Mouse (Mus musculus) forebrain, embryonic 15.5 days (tissue): ENCODE data around the gene Pemt. TPM values are rescaled to one million over a fixed set of nuclear protein-coding genes. Genes with fewer than 3 reads are reported as not detected.

Experiments
- ATAC-seq: fragments of 200-750 bp; cut with Nextera tagmentation; replicated peaks from 2 replicates; pipeline ENCODE4 v1.8.0; 2017; ENCODE audit warnings: mild to moderate bottlenecking, moderate TSS enrichment, moderate library complexity
- H3K27ac ChIP-seq: fragments of 300-500 bp; sonication (generic); replicated peaks from 2 replicates; pipeline ENCODE4 v1.5.1; 2015; ENCODE audit warnings: mild to moderate bottlenecking, inconsistent platforms
- H3K27me3 ChIP-seq: fragments of 300-500 bp; sonication (generic); 2 replicates; pipeline ENCODE4 v1.6.1; 2015; ENCODE audit warnings: inconsistent platforms
- H3K36me3 ChIP-seq: fragments of 300-500 bp; sonication (generic); 2 replicates; pipeline ENCODE4 v1.6.1; 2015; ENCODE audit warnings: mild to moderate bottlenecking, inconsistent platforms
- H3K4me1 ChIP-seq: fragments of 300-500 bp; sonication (generic); 2 replicates; pipeline ENCODE4 v1.6.1; 2015; ENCODE audit warnings: inconsistent platforms
- H3K4me2 ChIP-seq: fragments of 300-500 bp; sonication (generic); replicated peaks from 2 replicates; pipeline ENCODE4 v1.6.1; 2015; ENCODE audit warnings: mild to moderate bottlenecking, inconsistent platforms
- H3K4me3 ChIP-seq: fragments of 300-500 bp; sonication (generic); 2 replicates; pipeline ENCODE4 v1.5.1; 2015; ENCODE audit warnings: mild to moderate bottlenecking, inconsistent platforms
- H3K9ac ChIP-seq: fragments of 300-500 bp; sonication (generic); replicated peaks from 2 replicates; pipeline ENCODE4 v1.6.1; 2015; ENCODE audit warnings: mild to moderate bottlenecking, inconsistent platforms
- H3K9me3 ChIP-seq: fragments of 300-500 bp; sonication (generic); 2 replicates; pipeline ENCODE4 v1.6.1; 2016; ENCODE audit warnings: inconsistent platforms
- WGBS: fragments of 180-500 bp; shearing (Covaris S2); methylation state at CpG from one replicate; pipeline ENCODE4 v1.1.7; 2015; ENCODE audit warnings: mixed read lengths; 5-methylcytosine and 5-hydroxymethylcytosine counted together
- polyA plus RNA-seq: library from polyadenylated mRNA; unstranded; fragments of >200 nt; fragmentation: Nextera tagmentation; extraction: Ambion mirVana; gene quantifications from 2 replicates; pipeline ENCODE4 v1.2.1, GENCODE M21; 2015

Pemt gene
- polyA plus RNA-seq, 1 experiment from 2014 or later: 5.5 TPM

GRCm38 (mm10) chr11:59975241-59975640, 71.0 kb downstream of the Pemt start:
- no peak overlapping the region for H3K4me3 ChIP-seq

DNA sequence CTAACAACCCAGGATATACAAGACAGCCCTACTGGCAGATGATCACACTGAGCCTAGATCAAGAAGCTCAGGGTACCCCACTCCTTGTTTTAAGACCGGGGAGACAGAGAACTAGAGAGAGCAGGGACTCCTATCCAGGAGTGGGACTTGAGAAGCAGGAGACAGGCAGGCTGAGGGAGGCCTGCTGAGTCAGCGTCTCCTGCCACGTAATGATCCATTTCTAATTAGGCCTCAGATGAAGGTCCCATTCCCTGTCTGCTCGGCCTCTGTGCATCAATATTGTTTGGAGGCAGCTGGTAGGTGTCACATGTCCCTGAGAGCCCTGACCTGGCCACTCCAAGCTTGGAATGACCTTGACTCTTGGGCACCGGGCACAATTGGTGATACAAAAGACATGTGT, 72.9 kb downstream of the Pemt start:
- Histone ChIP-seq H3K36me3 (no peaks in the 10 kb centered on the region), H3K4me1 (no peaks in the 10 kb centered on the region), H3K27ac (no peak overlapping the region), H3K9me3 (no peaks in the 10 kb centered on the region), H3K9ac (no peak overlapping the region), H3K27me3 (no peaks in the 10 kb centered on the region), H3K4me3 (no peak overlapping the region), H3K4me2 (no peak overlapping the region)
- 75% methylated on average over 5 of the region's 5 CpGs for WGBS
- ATAC-seq: no peak

More at GRCm38 (mm10) chr11:59975241-59975640, 71.0 kb downstream of the Pemt start:
- 17% methylated on average over 10 of the region's 10 CpGs for WGBS
- Histone ChIP-seq H3K9me3 (no peaks in the 10 kb centered on the region), H3K9ac (no peak overlapping the region), H3K27me3 (no peaks in the 10 kb centered on the region), H3K4me1 (no peaks in the 10 kb centered on the region), H3K27ac (no peak overlapping the region), H3K36me3 (no peaks in the 10 kb centered on the region), H3K4me2 (no peak overlapping the region)
- no peak for ATAC-seq

DNA sequence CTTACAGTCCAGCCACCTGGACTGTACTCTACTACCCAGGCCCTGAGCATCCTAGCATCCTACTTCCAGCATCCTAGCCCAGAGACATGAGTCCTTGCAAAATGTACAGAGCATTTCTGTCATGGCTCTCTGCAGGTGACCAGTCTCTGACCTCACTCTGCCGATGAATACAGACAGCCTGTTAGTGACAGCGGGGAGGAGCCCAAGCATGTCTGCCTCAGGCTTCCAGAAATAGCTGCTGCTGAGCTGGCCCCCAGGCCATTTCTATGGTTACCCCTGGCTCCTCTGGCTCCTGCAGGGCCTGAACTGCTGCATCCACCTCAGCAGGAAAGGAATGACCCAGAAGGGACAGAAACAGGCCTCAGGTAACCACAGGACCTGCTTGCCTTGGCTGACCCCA, 74.6 kb downstream of the Pemt start:
- 48% methylated on average over 2 of the region's 2 CpGs for WGBS
- no peak overlapping the region for H3K4me3 ChIP-seq
- no peak overlapping the region for H3K27ac ChIP-seq
- H3K27me3 ChIP-seq: no peaks in the 10 kb centered on the region
- no peak overlapping the region for H3K4me2 ChIP-seq
- H3K36me3 ChIP-seq: no peaks in the 10 kb centered on the region
- ATAC-seq: no peak
- no peak overlapping the region for H3K9ac ChIP-seq
- no peaks in the 10 kb centered on the region for H3K4me1 ChIP-seq
- H3K9me3 ChIP-seq: no peaks in the 10 kb centered on the region

DNA sequence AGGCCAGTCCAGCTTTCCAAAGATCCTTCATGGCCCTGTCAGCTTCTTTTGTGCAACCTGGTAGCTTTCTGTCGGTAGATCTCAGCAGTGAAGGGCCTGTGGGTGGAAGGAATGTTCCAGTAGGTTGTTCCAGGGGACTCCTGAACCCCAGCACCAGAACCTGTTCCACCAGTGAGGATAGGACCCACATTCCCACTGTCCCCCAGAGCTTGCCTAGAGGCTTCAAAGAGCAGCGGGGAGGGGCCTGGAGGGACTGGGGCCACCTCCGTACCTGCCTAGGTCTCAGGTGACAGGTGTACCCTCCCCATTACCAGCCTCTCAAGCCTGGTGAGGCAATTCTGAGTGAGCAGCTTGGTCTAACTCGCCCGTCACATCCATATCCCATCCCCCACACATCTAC, 75.5 kb downstream of the Pemt start:
- ATAC-seq: no peak
- H3K36me3 ChIP-seq: no peaks in the 10 kb centered on the region
- no peaks in the 10 kb centered on the region for H3K9me3 ChIP-seq
- no peak overlapping the region for H3K9ac ChIP-seq
- H3K27me3 ChIP-seq: no peaks in the 10 kb centered on the region
- no peak overlapping the region for H3K4me2 ChIP-seq
- 73% methylated on average over 5 of the region's 5 CpGs for WGBS
- H3K4me3 ChIP-seq: no peak overlapping the region
- H3K27ac ChIP-seq: no peak overlapping the region
- H3K4me1 ChIP-seq: no peaks in the 10 kb centered on the region

DNA sequence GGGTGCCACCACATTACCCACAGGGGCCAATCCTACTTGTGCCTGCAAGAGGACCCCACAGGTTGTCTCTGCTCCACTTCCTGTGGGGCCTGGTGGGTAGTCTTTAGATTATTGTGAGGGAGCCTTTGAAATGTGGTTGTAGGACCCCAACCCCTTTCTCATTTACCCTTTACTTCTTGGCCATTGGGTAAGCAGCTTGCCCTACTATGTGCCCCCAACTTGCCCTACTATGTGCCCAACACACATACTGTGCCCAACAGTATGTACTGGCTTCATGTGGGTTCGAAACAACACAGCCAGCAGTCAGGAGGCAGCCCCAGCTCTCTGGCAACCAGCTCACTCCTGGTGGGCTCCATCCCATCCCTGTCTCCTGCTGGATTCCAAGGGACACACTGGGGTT, 78.5 kb downstream of the Pemt start:
- no peaks in the 10 kb centered on the region for H3K9me3 ChIP-seq
- H3K36me3 ChIP-seq: no peaks in the 10 kb centered on the region
- H3K9ac ChIP-seq: no peak overlapping the region
- no peak overlapping the region for H3K4me3 ChIP-seq
- no peak overlapping the region for H3K27ac ChIP-seq
- 90% methylated on average over 1 of the region's 1 CpGs for WGBS
- H3K4me1 ChIP-seq: peaks cover 23% of the 10 kb centered on the region
- ATAC-seq: no peak
- H3K27me3 ChIP-seq: peaks cover 20% of the 10 kb centered on the region; the same call in 1 of the 2 replicates
- no peak overlapping the region for H3K4me2 ChIP-seq

DNA sequence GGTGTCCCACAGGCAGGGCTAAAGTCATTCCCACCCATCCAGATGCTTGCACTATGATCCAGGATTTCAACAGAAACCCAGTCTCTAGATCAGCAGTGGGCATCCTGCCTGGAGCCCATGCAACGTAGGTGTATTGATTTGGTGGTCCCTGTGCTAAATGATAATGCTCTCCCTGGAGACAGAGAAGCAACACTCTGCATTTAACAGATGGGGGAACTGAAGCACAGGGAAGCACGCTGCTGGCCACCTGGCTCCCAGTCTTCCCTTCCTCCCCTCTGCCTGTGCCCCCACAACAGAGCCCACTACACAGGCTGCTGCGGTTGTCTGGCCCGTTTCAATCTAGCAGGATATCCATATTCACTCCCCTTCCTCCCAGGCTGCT, 80.2 kb downstream of the Pemt start:
- H3K27ac ChIP-seq: no peak overlapping the region
- H3K9ac ChIP-seq: no peak overlapping the region
- 73% methylated on average over 4 of the region's 4 CpGs for WGBS
- H3K4me1 ChIP-seq: peaks cover 23% of the 10 kb centered on the region
- no peak overlapping the region for H3K4me2 ChIP-seq
- H3K36me3 ChIP-seq: peaks cover 7% of the 10 kb centered on the region; the same call in 1 of the 2 replicates
- peaks cover 23% of the 10 kb centered on the region; the same call in 1 of the 2 replicates for H3K27me3 ChIP-seq
- no peak overlapping the region for H3K4me3 ChIP-seq
- H3K9me3 ChIP-seq: no peaks in the 10 kb centered on the region
- no peak for ATAC-seq

GRCm38 (mm10) chr11:59965227-59966101, 80.8 kb downstream of the Pemt start:
- Histone ChIP-seq H3K9ac (peak overlapping the region; percentile 39), H3K4me3 (peak overlapping the region; percentile 42), H3K36me3 (peaks cover 9% of the 10 kb centered on the region; the same call in 1 of the 2 replicates), H3K27ac (no peak overlapping the region), H3K9me3 (no peaks in the 10 kb centered on the region), H3K4me2 (peak overlapping the region; percentile 91), H3K27me3 (peaks cover 23% of the 10 kb centered on the region; the same call in 1 of the 2 replicates), H3K4me1 (peaks cover 23% of the 10 kb centered on the region)
- peak; percentile 69 for ATAC-seq
- WGBS: 32% methylated on average over 25 of the region's 25 CpGs

- peak within 1 kb of the TSS; percentile 39 for H3K9ac ChIP-seq
- peak within 1 kb of the TSS; percentile 91 for H3K4me2 ChIP-seq
- H3K4me1 ChIP-seq: peaks cover 23% of the 10 kb centered on the region
- H3K36me3 ChIP-seq: peaks cover 9% of the 10 kb centered on the region; the same call in 1 of the 2 replicates
- WGBS: under 1% methylated on average over 28 of the region's 28 CpGs
- no peaks in the 10 kb centered on the region for H3K9me3 ChIP-seq
- ATAC-seq: peak; percentile 53; the same call in 1 of the 2 replicates
- H3K27me3 ChIP-seq: peaks cover 23% of the 10 kb centered on the region; the same call in 1 of the 2 replicates
- no peak within 1 kb of the TSS for H3K27ac ChIP-seq
- peak within 1 kb of the TSS; percentile 42 for H3K4me3 ChIP-seq
These were observed 81.5 kb downstream of the Pemt start, which contains the start of gene Rasd1 for GRCm38 (mm10) chr11:59964818-59965217. TSS of gene Rasd1 (minus strand) at chr11:59964944.

GRCm38 (mm10) chr11:59964163-59964758, 82.0 kb downstream of the Pemt start:
- Histone ChIP-seq H3K27me3 (peaks cover 23% of the 10 kb centered on the region; the same call in 1 of the 2 replicates), H3K9me3 (no peaks in the 10 kb centered on the region), H3K4me1 (peaks cover 23% of the 10 kb centered on the region), H3K27ac (no peak overlapping the region), H3K4me3 (peak overlapping the region; percentile 42), H3K9ac (peak overlapping the region; percentile 39), H3K4me2 (peak overlapping the region; percentile 91), H3K36me3 (peaks cover 9% of the 10 kb centered on the region; the same call in 1 of the 2 replicates)
- 1% methylated on average over 33 of the region's 33 CpGs for WGBS
- ATAC-seq: no peak; the same call in 1 of the 2 replicates

- peak overlapping the region; percentile 42 for H3K4me3 ChIP-seq
- peak overlapping the region; percentile 39 for H3K9ac ChIP-seq
- H3K36me3 ChIP-seq: peaks cover 9% of the 10 kb centered on the region; the same call in 1 of the 2 replicates
- H3K27ac ChIP-seq: no peak overlapping the region
- ATAC-seq: no peak
- peaks cover 23% of the 10 kb centered on the region; the same call in 1 of the 2 replicates for H3K27me3 ChIP-seq
- peaks cover 23% of the 10 kb centered on the region for H3K4me1 ChIP-seq
- no peaks in the 10 kb centered on the region for H3K9me3 ChIP-seq
- peak overlapping the region; percentile 91 for H3K4me2 ChIP-seq
- 5% methylated on average over 34 of the region's 34 CpGs for WGBS
These were observed 82.7 kb downstream of the Pemt start for GRCm38 (mm10) chr11:59963364-59964162.

GRCm38 (mm10) chr11:59962590-59962989, 83.7 kb downstream of the Pemt start:
- Histone ChIP-seq H3K9me3 (no peaks in the 10 kb centered on the region), H3K4me3 (no peak overlapping the region), H3K4me2 (no peak overlapping the region), H3K4me1 (peaks cover 23% of the 10 kb centered on the region), H3K27me3 (peaks cover 23% of the 10 kb centered on the region; the same call in 1 of the 2 replicates), H3K36me3 (peaks cover 9% of the 10 kb centered on the region; the same call in 1 of the 2 replicates), H3K27ac (no peak overlapping the region), H3K9ac (no peak overlapping the region)
- WGBS: 81% methylated on average over 3 of the region's 3 CpGs
- ATAC-seq: no peak
